Mouse (Mus musculus) CH12.LX (cell line): Measurements from ENCODE around the gene Ldlrad3. TPM values are rescaled to one million over a fixed set of nuclear protein-coding genes. Genes with fewer than 3 reads are reported as not detected.

Source experiments
- DNase-seq: peaks from one replicate; pipeline ENCODE4 v3.0.0-alpha.2; 2013; ENCODE audit errors: extremely low read depth
- H3K27ac ChIP-seq: 2 replicates; pipeline ENCODE4 v1.5.1; 2012; ENCODE audit warnings: low read depth, mild to moderate bottlenecking, control low read depth, moderate library complexity; ENCODE audit not compliant: insufficient read depth
- H3K27me3 ChIP-seq: replicated peaks from 2 replicates; pipeline ENCODE3; 2012; ENCODE audit warnings: inconsistent platforms
- H3K36me3 ChIP-seq, 2 experiments: replicated peaks in 1 of 2; 2 replicates each; pipeline versions ENCODE3 to v1.6.1; 2012; ENCODE audit warnings: inconsistent platforms in 1 of 2, low read length in 1 of 2, mild to moderate bottlenecking in 1 of 2, mixed read lengths in 1 of 2, moderate library complexity in 1 of 2; ENCODE audit not compliant: control insufficient read depth in 1 of 2, insufficient read depth in 1 of 2
- H3K4me1 ChIP-seq, 2 experiments: 2 replicates each; pipeline ENCODE4 v1.6.1; 2012; ENCODE audit warnings: inconsistent platforms in 1 of 2, moderate library complexity in 1 of 2; ENCODE audit not compliant: insufficient read depth in 2 of 2, control insufficient read depth in 1 of 2
- H3K4me2 ChIP-seq: 2 replicates; pipeline ENCODE4 v1.6.1; 2012; ENCODE audit warnings: low read depth, mild to moderate bottlenecking, control low read depth; ENCODE audit not compliant: poor library complexity, insufficient read depth, severe bottlenecking
- H3K4me3 ChIP-seq, 3 experiments: fragments of 150-350 bp in 1 of 3; sonication (generic) in 1 of 3; replicated peaks in 1 of 3; 2 replicates each; pipeline versions ENCODE3 to v1.5.1; 2011 to 2012; ENCODE audit warnings: low read depth in 2 of 3, low read length in 2 of 3, mild to moderate bottlenecking in 2 of 3, moderate library complexity in 2 of 3, control low read depth in 1 of 3, improper control_type of control experiment in 1 of 3, inconsistent platforms in 1 of 3, mixed read lengths in 1 of 3; ENCODE audit not compliant: poor library complexity in 1 of 3
- H3K79me2 ChIP-seq: replicated peaks from 2 replicates; pipeline ENCODE4 v1.6.1; 2012; ENCODE audit warnings: mild to moderate bottlenecking, moderate library complexity; ENCODE audit not compliant: control insufficient read depth, poor library complexity, insufficient read depth, severe bottlenecking; ENCODE audit errors: extremely low read depth
- H3K9ac ChIP-seq: 2 replicates; pipeline ENCODE4 v1.6.1; 2012; ENCODE audit warnings: low read depth, mild to moderate bottlenecking, control low read depth, moderate library complexity; ENCODE audit not compliant: insufficient read depth
- H3K9me3 ChIP-seq: replicated peaks from 2 replicates; pipeline ENCODE3; 2012; ENCODE audit warnings: low read length, inconsistent platforms, mixed read lengths
- BHLHE40 ChIP-seq: IDR thresholded peaks from 2 replicates; pipeline ENCODE4 v1.6.1; 2011; ENCODE audit warnings: mild to moderate bottlenecking, low read depth, low read length, improper control_type of control experiment
- ELF1 ChIP-seq: IDR thresholded peaks from 2 replicates; pipeline ENCODE4 v1.6.1; 2014; ENCODE audit warnings: low read depth, mild to moderate bottlenecking, inconsistent platforms, low read length, improper control_type of control experiment
- EP300 ChIP-seq: IDR thresholded peaks from 2 replicates; pipeline ENCODE4 v1.6.1; 2011; ENCODE audit warnings: low read length, improper control_type of control experiment
- HCFC1 ChIP-seq: IDR thresholded peaks from 2 replicates; pipeline ENCODE4 v1.6.1; 2012; ENCODE audit warnings: low read depth, mild to moderate bottlenecking, inconsistent platforms, low read length, improper control_type of control experiment
- IRF4 ChIP-seq: IDR thresholded peaks from 2 replicates; pipeline ENCODE4 v1.6.1; 2014; ENCODE audit warnings: low read depth, mild to moderate bottlenecking, inconsistent platforms, low read length, improper control_type of control experiment
- JUN ChIP-seq: IDR thresholded peaks from 2 replicates; pipeline ENCODE4 v1.6.1; 2011; ENCODE audit warnings: low read depth, mild to moderate bottlenecking, low read length, improper control_type of control experiment, moderate library complexity; ENCODE audit not compliant: insufficient read depth
- JUND ChIP-seq: conservative IDR thresholded peaks from 2 replicates; pipeline ENCODE4 v1.6.1; 2011; ENCODE audit warnings: low read depth, low read length, improper control_type of control experiment
- KAT2A ChIP-seq: IDR thresholded peaks from 2 replicates; pipeline ENCODE4 v1.6.1; 2012; ENCODE audit warnings: low read length, improper control_type of control experiment, inconsistent platforms; ENCODE audit not compliant: insufficient replicate concordance
- MAZ ChIP-seq: IDR thresholded peaks from 2 replicates; pipeline ENCODE4 v1.6.1; 2012; ENCODE audit warnings: low read depth, mild to moderate bottlenecking, inconsistent platforms, low read length, improper control_type of control experiment, moderate library complexity
- MYC ChIP-seq: IDR thresholded peaks from 2 replicates; pipeline ENCODE4 v1.6.1; 2011; ENCODE audit warnings: low read depth, mild to moderate bottlenecking, improper control_type of control experiment, low read length
- NELFE ChIP-seq: IDR thresholded peaks from 2 replicates; pipeline ENCODE4 v1.6.1; 2011; ENCODE audit warnings: low read depth, low read length, improper control_type of control experiment
- NRF1 ChIP-seq: IDR thresholded peaks from 2 replicates; pipeline ENCODE4 v1.6.1; 2014; ENCODE audit warnings: low read depth, mild to moderate bottlenecking, inconsistent platforms, low read length, improper control_type of control experiment, moderate library complexity
- PAX5 ChIP-seq: IDR thresholded peaks from 2 replicates; pipeline ENCODE4 v1.6.1; 2012; ENCODE audit warnings: low read length, inconsistent platforms, mixed read lengths
- POLR2AphosphoS2 ChIP-seq: IDR thresholded peaks from 2 replicates; pipeline ENCODE4 v1.6.1; 2011; ENCODE audit warnings: low read depth, low read length, improper control_type of control experiment
- RAD21 ChIP-seq: IDR thresholded peaks from 2 replicates; pipeline ENCODE4 v1.6.1; 2011; ENCODE audit warnings: low read depth, mild to moderate bottlenecking, low read length, improper control_type of control experiment, moderate library complexity
- RCOR1 ChIP-seq: conservative IDR thresholded peaks from 2 replicates; pipeline ENCODE4 v1.6.1; 2012; ENCODE audit warnings: low read depth, mild to moderate bottlenecking, inconsistent platforms, low read length, improper control_type of control experiment
- TBP ChIP-seq: conservative IDR thresholded peaks from 2 replicates; pipeline ENCODE4 v1.6.1; 2011; ENCODE audit warnings: low read depth, low read length, improper control_type of control experiment
- UBTF ChIP-seq: IDR thresholded peaks from 2 replicates; pipeline ENCODE4 v1.6.1; 2012; ENCODE audit warnings: low read depth, mild to moderate bottlenecking, inconsistent platforms, low read length, improper control_type of control experiment, moderate library complexity
- ZC3H11A ChIP-seq: IDR thresholded peaks from 2 replicates; pipeline ENCODE4 v1.6.1; 2012; ENCODE audit warnings: low read depth, mild to moderate bottlenecking, inconsistent platforms, low read length, improper control_type of control experiment
- ZKSCAN1 ChIP-seq: IDR thresholded peaks from 2 replicates; pipeline ENCODE4 v1.6.1; 2012; ENCODE audit warnings: low read depth, inconsistent platforms, low read length, improper control_type of control experiment, borderline replicate concordance
- ZMIZ1 ChIP-seq: IDR thresholded peaks from 2 replicates; pipeline ENCODE4 v1.6.1; 2012; ENCODE audit warnings: low read depth, mild to moderate bottlenecking, inconsistent platforms, low read length, improper control_type of control experiment
- dilution Hi-C: fragments of 300-500 bp; cut with MboI; formaldehyde crosslinking; loops from 2 replicates; pipeline ENCODE4 v1.14.3; 2020; ENCODE audit warnings: low sequenced_read_pairs; ENCODE audit not compliant: extremely low pct_unique_long_range_greater_than_20kb, extremely low pct_ligation_motif_present
- in situ Hi-C: fragments of 300-500 bp; cut with MboI; formaldehyde crosslinking; loops from 3 replicates; pipeline ENCODE4 v1.14.3; 2019; ENCODE audit warnings: low sequenced_read_pairs, low pct_ligation_motif_present, low pct_unique_long_range_greater_than_20kb, mixed read lengths
- polyA plus RNA-seq: library from polyadenylated mRNA; unstranded; fragments of >175 nt; gene quantifications from 2 replicates; pipeline ENCODE4 v1.2.1, GENCODE M21; 2012; ENCODE audit warnings: low read depth; ENCODE audit not compliant: insufficient read length
- total RNA-seq, 2 experiments: library from RNA; depleted of rRNA; stranded (reverse); fragments of 300-350 nt in 1 of 2; fragments of >200 nt in 1 of 2; gene quantifications; 2 replicates each; pipeline ENCODE4 v1.2.3; 2012 to 2014

The Ldlrad3 gene
- total and polyA plus RNA-seq, 3 experiments, result 0.30 to 2.7 (median 2.1) TPM

- no peak for DNase-seq
- Histone ChIP-seq H3K27me3 (no peaks in the 10 kb centered on the region), H3K27ac (no peak overlapping the region), H3K4me2 (no peak overlapping the region), H3K4me3 (no peak overlapping the region), H3K79me2 (no peaks in the 10 kb centered on the region), H3K9me3 (no peaks in the 10 kb centered on the region), H3K36me3 (no peaks in the 10 kb centered on the region), H3K4me1 (peaks cover 0 to 3% of the 10 kb centered on the region in 2 experiments; a peak in 2 of 4 replicates), H3K9ac (no peak overlapping the region)
- in situ Hi-C loops (no loop called here), dilution Hi-C loops (no loop called here)
- TF ChIP-seq RAD21, result no peak
- TF ChIP-seq JUN, result no peak
Observed at GRCm38 (mm10) chr2:102122146-102122515, 64.1 kb downstream of the Ldlrad3 start.

- dilution Hi-C loops, result no loop called here
- Histone ChIP-seq H3K4me1 (peaks cover 0 to 3% of the 10 kb centered on the region in 2 experiments; a peak in 2 of 4 replicates), H3K4me2 (no peak overlapping the region), H3K36me3 (no peaks in the 10 kb centered on the region), H3K9ac (no peak overlapping the region), H3K4me3 (no peak overlapping the region), H3K27ac (no peak overlapping the region), H3K9me3 (no peaks in the 10 kb centered on the region), H3K79me2 (no peaks in the 10 kb centered on the region), H3K27me3 (no peaks in the 10 kb centered on the region)
- no peak for TF ChIP-seq RCOR1
- TF ChIP-seq BHLHE40, result no peak
- no peak for TF ChIP-seq JUND
- no peak for TF ChIP-seq MYC
- no peak for TF ChIP-seq ZKSCAN1
- TF ChIP-seq KAT2A, result no peak
- no peak for TF ChIP-seq IRF4
- TF ChIP-seq UBTF, result no peak
- in situ Hi-C loops, result no loop called here
- no peak for DNase-seq
Observed at GRCm38 (mm10) chr2:102121440-102122145, 64.6 kb downstream of the Ldlrad3 start.

- TF ChIP-seq NELFE (no peak), NRF1 (no peak), EP300 (no peak), TBP (no peak), HCFC1 (no peak), PAX5 (no peak), ZC3H11A (no peak), ELF1 (no peak), BHLHE40 (no peak), KAT2A (no peak), ZMIZ1 (no peak), MAZ (no peak), POLR2AphosphoS2 (no peak)
- in situ Hi-C loops, result no loop called here
- DNase-seq, result no peak
- dilution Hi-C loops, result no loop called here
- H3K9me3 ChIP-seq, result no peaks in the 10 kb centered on the region
- H3K36me3 ChIP-seq, result no peaks in the 10 kb centered on the region
- H3K4me2 ChIP-seq, result no peak overlapping the region
- no peak overlapping the region for H3K27ac ChIP-seq
- H3K9ac ChIP-seq, result no peak overlapping the region
- H3K4me3 ChIP-seq, result no peak overlapping the region
- no peaks in the 10 kb centered on the region for H3K27me3 ChIP-seq
- H3K79me2 ChIP-seq, result no peaks in the 10 kb centered on the region
- H3K4me1 ChIP-seq, result peaks cover 0 to 3% of the 10 kb centered on the region in 2 experiments; a peak in 2 of 4 replicates
Observed at GRCm38 (mm10) chr2:102119751-102120505, 66.3 kb downstream of the Ldlrad3 start.
